Mouse (Mus musculus) cerebellum, adult 2 months (tissue): Measurements from ENCODE around the gene Dusp19. TPM values are rescaled to one million over a fixed set of nuclear protein-coding genes. Genes with fewer than 3 reads are reported as not detected.

Source experiments
- DNase-seq, 2 experiments: peaks; one replicate each; pipeline ENCODE4 v3.0.0; 2021
- H3K27ac ChIP-seq: fragments of 200-500 bp; 2 replicates; pipeline ENCODE4 v1.5.1; 2012; ENCODE audit warnings: low read length, control low read depth, inconsistent platforms; ENCODE audit not compliant: insufficient read depth
- H3K27me3 ChIP-seq: fragments of 200-500 bp; 2 replicates; pipeline ENCODE4 v1.6.1; 2012; ENCODE audit warnings: inconsistent platforms, mild to moderate bottlenecking, low read length, moderate library complexity; ENCODE audit not compliant: control insufficient read depth, insufficient read depth
- H3K4me1 ChIP-seq: fragments of 200-500 bp; 2 replicates; pipeline ENCODE4 v1.6.1; 2011; ENCODE audit warnings: low read length; ENCODE audit not compliant: control insufficient read depth, insufficient read depth
- H3K4me3 ChIP-seq: fragments of 200-500 bp; replicated peaks from 2 replicates; pipeline ENCODE3; 2011; ENCODE audit warnings: mild to moderate bottlenecking, low read depth, low read length, control low read depth; ENCODE audit not compliant: insufficient read depth
- CTCF ChIP-seq: fragments of 200-500 bp; IDR thresholded peaks from 2 replicates; pipeline ENCODE4 v1.5.1; 2011; ENCODE audit warnings: low read depth, mild to moderate bottlenecking, control low read depth, low read length, moderate library complexity, borderline replicate concordance; ENCODE audit not compliant: insufficient read depth
- POLR2A ChIP-seq: fragments of 200-500 bp; IDR thresholded peaks from 2 replicates; pipeline ENCODE4 v1.6.1; 2011; ENCODE audit warnings: low read length, control low read depth, borderline replicate concordance; ENCODE audit not compliant: insufficient read depth
- WGBS: fragments of 180-500 bp; shearing (Covaris S2); methylation state at CpG from one replicate; pipeline ENCODE4 v1.1.7; 2018; 5-methylcytosine and 5-hydroxymethylcytosine counted together
- polyA plus RNA-seq: library from polyadenylated mRNA; depleted of rRNA; stranded (reverse); fragments of >200 nt; gene quantifications from 2 replicates; pipeline ENCODE4 v1.2.3, GENCODE M21; 2012; rRNA removed

Dusp19 gene
- polyA plus RNA-seq, result 16.1 and 16.4 TPM in 2 replicates

GRCm38 (mm10) chr2:80616854-80617737 is at the start of gene Dusp19, which contains the start of gene Nup35:
Gene Dusp19, plus strand, starts transcription at chr2:80617045.
Gene Nup35, plus strand, starts transcription at chr2:80617236.
- under 1% methylated on average over 21 of the region's 21 CpGs for WGBS
- Histone ChIP-seq H3K4me1 (no peaks in the 10 kb centered on the region), H3K27ac (peak within 1 kb of the TSS; percentile 39), H3K4me3 (peak within 1 kb of the TSS; percentile 86), H3K27me3 (no peaks in the 10 kb centered on the region)
- peak; percentile 94 to 97 for DNase-seq
- TF ChIP-seq CTCF, result no peak
- TF ChIP-seq POLR2A, result peak; percentile 96

- no peak for TF ChIP-seq CTCF
- TF ChIP-seq POLR2A, result no peak
- H3K4me1 ChIP-seq, result peaks cover 2% of the 10 kb centered on the region; the same call in 1 of the 2 replicates
- no peak overlapping the region for H3K4me3 ChIP-seq
- WGBS, result 22% methylated on average over 4 of the region's 4 CpGs
- peak; percentile 32 to 67 for DNase-seq
- no peak overlapping the region for H3K27ac ChIP-seq
- H3K27me3 ChIP-seq, result no peaks in the 10 kb centered on the region
Measured at GRCm38 (mm10) chr2:80567411-80567810, 49.4 kb upstream of the Dusp19 start.

GRCm38 (mm10) chr2:80570656-80571055 is 46.2 kb upstream of the Dusp19 start:
- Histone ChIP-seq H3K4me1 (peaks cover 5% of the 10 kb centered on the region; the same call in 1 of the 2 replicates), H3K4me3 (no peak overlapping the region), H3K27ac (no peak overlapping the region), H3K27me3 (no peaks in the 10 kb centered on the region)
- 34% methylated on average over 4 of the region's 4 CpGs for WGBS
- DNase-seq, result no peak
- TF ChIP-seq CTCF (no peak), POLR2A (no peak)

- no peak for TF ChIP-seq CTCF
- TF ChIP-seq POLR2A, result no peak
- Histone ChIP-seq H3K27ac (no peak overlapping the region), H3K27me3 (no peaks in the 10 kb centered on the region)
Measured at GRCm38 (mm10) chr2:80577286-80577685, 39.6 kb upstream of the Dusp19 start.

GRCm38 (mm10) chr2:80579253-80579891 is 37.5 kb upstream of the Dusp19 start:
- H3K4me1 ChIP-seq, result peaks cover 9% of the 10 kb centered on the region; the same call in 1 of the 2 replicates
- no peak overlapping the region for H3K27ac ChIP-seq
- no peak for TF ChIP-seq POLR2A
- no peak for TF ChIP-seq CTCF
- WGBS, result 27% methylated on average over 6 of the region's 6 CpGs
- DNase-seq, result no peak
- peak overlapping the region; percentile 32 for H3K4me3 ChIP-seq
- H3K27me3 ChIP-seq, result no peaks in the 10 kb centered on the region

More at GRCm38 (mm10) chr2:80577286-80577685, 39.6 kb upstream of the Dusp19 start:
- no peak for DNase-seq
- Histone ChIP-seq H3K4me1 (peaks cover 9% of the 10 kb centered on the region; the same call in 1 of the 2 replicates), H3K4me3 (no peak overlapping the region)
- whole genome bisulfite sequencing, result 89% methylated on average over 1 of the region's 1 CpGs

GRCm38 (mm10) chr2:80580311-80580961 is 36.4 kb upstream of the Dusp19 start:
- no peak for TF ChIP-seq CTCF
- no peak for TF ChIP-seq POLR2A
- Histone ChIP-seq H3K4me1 (peaks cover 7% of the 10 kb centered on the region; the same call in 1 of the 2 replicates), H3K27me3 (no peaks in the 10 kb centered on the region), H3K27ac (peak overlapping the region; percentile 88), H3K4me3 (peak overlapping the region; percentile 96)
- WGBS, result under 1% methylated on average over 55 of the region's 65 CpGs
- peak in 1 of 2 experiments; percentile 66 for DNase-seq

- Histone ChIP-seq H3K4me1 (peaks cover 3% of the 10 kb centered on the region; the same call in 1 of the 2 replicates), H3K4me3 (peak within 1 kb of the TSS; percentile 96), H3K27me3 (no peaks in the 10 kb centered on the region), H3K27ac (peak within 1 kb of the TSS; percentile 89)
- DNase-seq, result peak; percentile 91 to 93
- WGBS, result 1% methylated on average over 86 of the region's 88 CpGs
- TF ChIP-seq CTCF, result peak; percentile 20; the same call in 1 of the 2 replicates
- peak; percentile 32; the same call in 1 of the 2 replicates for TF ChIP-seq POLR2A
Measured at GRCm38 (mm10) chr2:80581043-80581711, 35.7 kb upstream of the Dusp19 start, which contains the start of gene Nckap1. Gene Nckap1, minus strand, starts transcription at chr2:80581380.
